Mouse (Mus musculus) hindbrain, embryonic 14.5 days (tissue): ENCODE data around the gene Cited4. TPM values are rescaled to one million over a fixed set of nuclear protein-coding genes. Genes with fewer than 3 reads are reported as not detected.

ENCODE experiments used
- ATAC-seq: fragments of 200-750 bp; cut with Nextera tagmentation; 2 replicates; pipeline ENCODE4 v1.8.0; 2017; ENCODE audit warnings: moderate number of reproducible peaks, mild to moderate bottlenecking, moderate TSS enrichment, moderate library complexity; ENCODE audit not compliant: low FRiP score
- DNase-seq: peaks from one replicate; pipeline ENCODE4 v3.0.0-alpha.2; 2015; ENCODE audit warnings: low spot score
- H3K27ac ChIP-seq: fragments of 300-500 bp; sonication (generic); 2 replicates; pipeline ENCODE4 v1.5.1; 2014; ENCODE audit warnings: mild to moderate bottlenecking, moderate library complexity
- H3K27me3 ChIP-seq: fragments of 300-500 bp; sonication (generic); 2 replicates; pipeline ENCODE4 v1.6.1; 2014; ENCODE audit warnings: mild to moderate bottlenecking, low read length, mixed read lengths; ENCODE audit not compliant: control insufficient read depth, insufficient read depth
- H3K36me3 ChIP-seq: fragments of 300-500 bp; sonication (generic); replicated peaks from 2 replicates; pipeline ENCODE4 v1.6.1; 2014; ENCODE audit not compliant: control insufficient read depth, insufficient read depth
- H3K4me1 ChIP-seq: fragments of 300-500 bp; sonication (generic); replicated peaks from 2 replicates; pipeline ENCODE4 v1.6.1; 2014; ENCODE audit warnings: antibody characterized with exemption, low read length, mixed read lengths; ENCODE audit not compliant: control insufficient read depth, insufficient read depth
- H3K4me2 ChIP-seq: fragments of 300-500 bp; sonication (generic); replicated peaks from 2 replicates; pipeline ENCODE4 v1.6.1; 2014; ENCODE audit warnings: mild to moderate bottlenecking, moderate library complexity
- H3K4me3 ChIP-seq: fragments of 300-500 bp; sonication (generic); replicated peaks from 2 replicates; pipeline ENCODE4 v1.5.1; 2014; ENCODE audit warnings: mild to moderate bottlenecking, low read length
- H3K9ac ChIP-seq: fragments of 300-500 bp; sonication (generic); 2 replicates; pipeline ENCODE4 v1.6.1; 2014
- H3K9me3 ChIP-seq: fragments of 300-500 bp; sonication (generic); 2 replicates; pipeline ENCODE4 v1.6.1; 2016; ENCODE audit warnings: low read length; ENCODE audit not compliant: control insufficient read depth
- WGBS: fragments of 180-500 bp; shearing (Covaris S2); extraction: QIAGEN DNeasy Blood & Tissue Kit; methylation state at CpG from one replicate; pipeline ENCODE4 v1.1.7; 2014; 5-methylcytosine and 5-hydroxymethylcytosine counted together
- polyA plus RNA-seq: library from polyadenylated mRNA; unstranded; fragments of >200 nt; fragmentation: Nextera tagmentation; extraction: Ambion mirVana; gene quantifications from 2 replicates; pipeline ENCODE4 v1.2.1, GENCODE M21; 2014

Cited4 gene
- polyA plus RNA-seq, 1 experiment from 2014 or later: 1.9 TPM

DNA sequence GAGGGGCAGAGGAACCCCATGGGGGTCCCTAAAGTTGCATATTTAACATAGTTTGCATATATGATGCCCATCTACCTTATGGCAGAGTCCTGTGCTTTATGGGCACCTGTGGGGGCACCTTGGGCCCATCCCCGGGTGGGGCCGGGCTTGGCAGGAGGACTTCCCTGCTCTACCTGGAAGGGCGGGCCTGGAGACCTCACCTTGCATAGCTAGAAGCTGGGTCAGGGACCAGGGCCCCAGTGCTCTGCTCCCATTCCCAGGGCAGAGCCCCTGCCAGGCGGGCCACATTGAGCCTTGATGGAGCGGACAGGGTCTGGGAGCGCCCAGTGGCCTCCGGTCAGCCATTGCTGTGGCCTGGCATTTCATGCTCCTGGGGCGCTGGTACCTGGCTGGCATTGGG, 31.0 kb downstream of the Cited4 start:
- H3K36me3 ChIP-seq: no peaks in the 10 kb centered on the region
- no peak overlapping the region for H3K27ac ChIP-seq
- H3K9ac ChIP-seq: no peak overlapping the region
- 89% methylated on average over 8 of the region's 8 CpGs for WGBS
- H3K9me3 ChIP-seq: no peaks in the 10 kb centered on the region
- no peak for DNase-seq
- H3K4me3 ChIP-seq: no peak overlapping the region
- H3K27me3 ChIP-seq: peaks cover 23% of the 10 kb centered on the region
- no peak overlapping the region for H3K4me2 ChIP-seq
- no peaks in the 10 kb centered on the region for H3K4me1 ChIP-seq
- no peak for ATAC-seq

DNA sequence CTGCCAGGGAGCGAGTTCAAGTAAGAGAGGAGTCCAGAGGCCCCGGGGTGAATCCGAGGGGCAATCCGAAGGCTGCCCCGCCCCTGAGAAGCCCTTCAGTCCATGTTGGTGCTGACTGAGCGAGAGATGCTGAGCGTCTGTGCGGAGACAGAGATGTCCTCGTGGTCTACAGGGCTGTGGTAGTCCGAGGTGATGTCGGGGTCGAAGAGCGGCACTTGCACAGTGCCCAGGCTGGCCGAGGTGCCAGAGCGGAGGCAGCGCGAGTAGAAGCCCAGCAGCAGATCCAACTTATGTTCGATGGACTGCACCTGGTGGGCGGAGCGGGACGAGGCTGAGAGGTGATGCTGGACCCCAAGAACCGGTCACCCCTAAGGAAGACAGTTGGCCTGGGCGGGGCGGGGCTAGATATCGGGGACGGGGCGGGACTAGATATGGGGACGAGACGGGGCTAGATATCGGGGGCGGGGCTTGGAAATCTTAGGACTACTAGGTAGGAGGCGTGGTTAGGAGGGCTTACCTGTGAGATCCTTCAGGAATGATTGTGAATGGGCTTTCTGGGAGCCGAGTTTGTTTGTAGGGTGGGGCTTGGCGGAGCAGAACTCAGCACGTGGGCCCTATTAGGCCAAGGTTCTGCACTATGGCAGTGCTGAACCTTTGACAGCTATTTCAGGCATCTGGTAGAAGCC, 31.6 kb downstream of the Cited4 start:
- peaks cover 23% of the 10 kb centered on the region for H3K27me3 ChIP-seq
- no peaks in the 10 kb centered on the region for H3K36me3 ChIP-seq
- no peak overlapping the region for H3K9ac ChIP-seq
- H3K27ac ChIP-seq: no peak overlapping the region
- ATAC-seq: no peak
- no peak for DNase-seq
- no peak overlapping the region for H3K4me2 ChIP-seq
- no peak overlapping the region for H3K4me3 ChIP-seq
- 21% methylated on average over 35 of the region's 35 CpGs for WGBS
- H3K9me3 ChIP-seq: no peaks in the 10 kb centered on the region
- no peaks in the 10 kb centered on the region for H3K4me1 ChIP-seq

DNA sequence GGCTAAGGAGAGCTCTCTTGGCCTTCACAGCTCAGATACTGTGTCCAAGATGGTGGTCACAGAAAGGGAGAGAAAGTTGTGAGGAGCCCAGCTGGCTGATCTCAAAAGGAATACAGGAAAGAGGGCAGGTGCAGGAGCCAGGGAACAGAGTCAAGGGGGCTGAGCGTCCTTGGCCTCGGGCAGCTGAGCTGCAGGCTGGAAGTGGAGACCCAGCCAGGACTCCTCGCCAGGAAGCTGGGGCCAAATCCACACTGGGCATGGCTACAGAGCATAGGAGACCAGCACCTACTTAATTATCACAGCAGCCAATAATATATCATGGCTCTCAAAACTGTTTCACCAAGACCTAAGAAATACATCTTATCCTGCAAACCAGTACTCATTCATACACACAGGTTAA, 34.8 kb downstream of the Cited4 start:
- H3K36me3 ChIP-seq: no peaks in the 10 kb centered on the region
- H3K4me1 ChIP-seq: no peaks in the 10 kb centered on the region
- H3K4me3 ChIP-seq: no peak overlapping the region
- no peaks in the 10 kb centered on the region for H3K9me3 ChIP-seq
- 70% methylated on average over 3 of the region's 3 CpGs for WGBS
- peaks cover 23% of the 10 kb centered on the region for H3K27me3 ChIP-seq
- H3K9ac ChIP-seq: no peak overlapping the region
- no peak for DNase-seq
- no peak for ATAC-seq
- H3K4me2 ChIP-seq: no peak overlapping the region
- H3K27ac ChIP-seq: no peak overlapping the region

DNA sequence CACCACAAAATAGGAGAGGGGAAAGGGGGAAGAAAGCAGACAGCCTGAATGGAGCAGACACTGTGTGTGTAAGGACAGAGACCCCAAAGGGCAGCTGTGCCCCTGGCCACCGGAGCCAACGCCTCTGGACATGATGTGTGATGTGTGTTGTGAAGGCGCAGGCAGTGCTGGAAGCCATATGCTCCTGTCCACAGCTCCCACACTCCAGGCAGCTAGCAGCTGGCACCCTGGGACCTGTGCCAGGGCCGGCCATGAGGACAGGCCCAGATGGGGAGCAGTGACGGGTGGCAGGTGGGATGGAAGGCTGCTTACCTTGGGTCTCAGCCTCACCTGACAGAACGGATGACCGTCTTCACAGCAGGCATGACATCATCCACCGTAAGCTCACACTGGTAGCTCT, 35.7 kb downstream of the Cited4 start:
- no peak overlapping the region for H3K4me2 ChIP-seq
- H3K36me3 ChIP-seq: no peaks in the 10 kb centered on the region
- H3K27ac ChIP-seq: no peak overlapping the region
- H3K9ac ChIP-seq: no peak overlapping the region
- no peaks in the 10 kb centered on the region for H3K4me1 ChIP-seq
- H3K27me3 ChIP-seq: peaks cover 22% of the 10 kb centered on the region
- 73% methylated on average over 8 of the region's 8 CpGs for WGBS
- ATAC-seq (no peak), DNase-seq (no peak)
- H3K4me3 ChIP-seq: no peak overlapping the region
- H3K9me3 ChIP-seq: no peaks in the 10 kb centered on the region

DNA sequence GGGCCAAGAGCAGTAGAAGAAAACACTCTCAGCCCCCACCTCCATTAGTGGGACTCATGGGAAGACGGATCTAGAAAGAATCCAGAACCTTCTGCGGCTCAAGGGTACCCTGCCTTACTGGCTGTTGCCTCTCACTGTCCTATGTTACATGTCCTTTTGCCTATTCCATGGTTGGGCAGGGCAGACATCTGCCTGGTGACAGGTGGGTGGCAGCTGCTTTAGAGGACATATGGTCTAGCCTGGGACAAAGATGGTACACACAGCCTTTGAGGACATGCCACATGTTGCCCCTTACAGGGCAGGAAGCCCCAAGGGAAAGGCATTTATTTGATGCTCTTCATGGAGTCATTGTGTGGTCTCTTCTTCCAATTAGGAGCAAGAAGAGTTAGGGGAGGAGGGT, 36.1 kb downstream of the Cited4 start:
- no peak overlapping the region for H3K4me3 ChIP-seq
- no peak for ATAC-seq
- 89% methylated on average over 2 of the region's 2 CpGs for WGBS
- no peaks in the 10 kb centered on the region for H3K36me3 ChIP-seq
- H3K27ac ChIP-seq: no peak overlapping the region
- no peak overlapping the region for H3K4me2 ChIP-seq
- peaks cover 17% of the 10 kb centered on the region for H3K27me3 ChIP-seq
- DNase-seq: no peak
- no peaks in the 10 kb centered on the region for H3K9me3 ChIP-seq
- H3K4me1 ChIP-seq: no peaks in the 10 kb centered on the region
- H3K9ac ChIP-seq: no peak overlapping the region

DNA sequence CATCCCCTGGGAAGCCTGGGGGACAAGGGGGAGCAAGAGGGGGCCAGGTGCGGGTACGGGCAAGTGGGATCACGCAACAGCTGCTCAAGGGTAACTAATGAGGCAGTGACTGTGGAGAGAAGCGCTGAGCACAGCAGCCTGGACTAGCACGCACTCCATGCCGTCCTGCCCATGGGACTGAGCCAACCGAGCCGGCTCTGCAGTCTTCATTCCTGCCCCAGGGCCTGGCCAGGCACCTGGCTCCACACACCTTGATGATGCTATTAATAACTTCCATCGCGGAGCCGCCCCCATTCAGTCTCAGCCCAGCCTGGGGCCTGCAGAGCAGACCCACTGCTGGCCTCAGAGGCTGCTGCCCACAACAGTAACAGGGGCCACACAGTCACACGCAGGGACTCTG, 45.9 kb downstream of the Cited4 start:
- no peak for ATAC-seq
- no peak overlapping the region for H3K4me3 ChIP-seq
- WGBS: 65% methylated on average over 12 of the region's 12 CpGs
- no peak overlapping the region for H3K9ac ChIP-seq
- peaks cover 2% of the 10 kb centered on the region; the same call in 1 of the 2 replicates for H3K27me3 ChIP-seq
- H3K36me3 ChIP-seq: no peaks in the 10 kb centered on the region
- H3K4me2 ChIP-seq: no peak overlapping the region
- peaks cover 24% of the 10 kb centered on the region for H3K4me1 ChIP-seq
- H3K27ac ChIP-seq: no peak overlapping the region
- DNase-seq: no peak
- no peaks in the 10 kb centered on the region for H3K9me3 ChIP-seq

DNA sequence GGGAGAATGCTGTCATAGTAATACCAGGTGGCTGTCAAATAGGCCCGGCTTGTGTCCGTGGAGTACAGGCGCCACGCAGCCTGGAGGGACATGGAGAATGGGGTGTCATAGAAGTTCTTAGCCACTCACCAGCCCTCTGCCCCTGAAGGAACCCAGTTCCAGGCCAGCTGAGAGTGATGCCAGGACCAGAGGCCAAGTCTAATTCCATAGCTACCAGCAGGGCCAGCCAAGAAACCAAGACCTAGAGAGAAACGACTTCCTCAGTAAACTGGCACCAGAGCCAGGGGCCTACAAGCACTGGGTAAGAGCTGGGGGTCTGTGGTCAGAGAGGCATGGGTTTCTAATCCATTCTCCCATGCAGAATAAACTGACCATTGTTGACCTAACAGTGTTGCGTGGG, 46.6 kb downstream of the Cited4 start:
- Histone ChIP-seq H3K27ac (no peak overlapping the region), H3K9me3 (no peaks in the 10 kb centered on the region), H3K4me1 (peaks cover 24% of the 10 kb centered on the region), H3K27me3 (peaks cover 4% of the 10 kb centered on the region; the same call in 1 of the 2 replicates), H3K4me3 (no peak overlapping the region), H3K9ac (no peak overlapping the region), H3K36me3 (no peaks in the 10 kb centered on the region), H3K4me2 (no peak overlapping the region)
- 90% methylated on average over 6 of the region's 6 CpGs for WGBS
- no peak for ATAC-seq
- DNase-seq: no peak

DNA sequence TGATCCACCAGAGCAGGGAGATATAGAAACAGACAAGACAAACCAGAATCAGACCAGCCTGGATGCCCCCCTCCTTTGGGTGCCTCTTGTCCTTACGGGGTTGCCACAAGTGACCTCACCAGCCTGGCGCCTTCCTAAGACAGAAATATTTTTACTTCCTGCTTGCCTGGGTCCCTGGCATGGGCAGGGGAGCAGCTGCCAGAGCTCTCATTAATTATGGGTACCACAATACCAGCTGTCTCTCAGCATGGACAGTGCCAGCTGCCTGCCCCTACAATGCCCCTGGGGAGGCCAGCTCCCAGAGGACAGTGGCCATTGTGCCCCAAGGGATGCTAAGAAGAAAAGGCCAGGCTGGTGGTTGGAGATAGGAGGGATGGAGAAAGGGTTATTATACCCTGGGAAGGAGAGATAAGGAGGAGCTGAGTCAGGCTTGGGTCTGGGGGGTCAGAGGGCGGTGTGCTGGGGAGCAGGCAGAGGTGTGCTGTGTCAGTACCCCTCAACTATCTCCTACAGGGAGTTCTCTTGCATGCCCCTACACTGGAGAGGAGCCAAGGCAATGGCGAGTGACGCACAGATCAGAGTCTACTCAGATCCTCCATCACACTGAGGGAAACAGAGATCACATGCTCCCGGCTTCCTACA, 47.6 kb downstream of the Cited4 start:
- Histone ChIP-seq H3K36me3 (no peaks in the 10 kb centered on the region), H3K9me3 (no peaks in the 10 kb centered on the region), H3K27ac (no peak overlapping the region), H3K9ac (no peak overlapping the region), H3K4me3 (no peak overlapping the region), H3K4me1 (peaks cover 24% of the 10 kb centered on the region), H3K27me3 (peaks cover 4% of the 10 kb centered on the region; the same call in 1 of the 2 replicates), H3K4me2 (no peak overlapping the region)
- DNase-seq (no peak), ATAC-seq (no peak)
- 65% methylated on average over 6 of the region's 6 CpGs for WGBS

DNA sequence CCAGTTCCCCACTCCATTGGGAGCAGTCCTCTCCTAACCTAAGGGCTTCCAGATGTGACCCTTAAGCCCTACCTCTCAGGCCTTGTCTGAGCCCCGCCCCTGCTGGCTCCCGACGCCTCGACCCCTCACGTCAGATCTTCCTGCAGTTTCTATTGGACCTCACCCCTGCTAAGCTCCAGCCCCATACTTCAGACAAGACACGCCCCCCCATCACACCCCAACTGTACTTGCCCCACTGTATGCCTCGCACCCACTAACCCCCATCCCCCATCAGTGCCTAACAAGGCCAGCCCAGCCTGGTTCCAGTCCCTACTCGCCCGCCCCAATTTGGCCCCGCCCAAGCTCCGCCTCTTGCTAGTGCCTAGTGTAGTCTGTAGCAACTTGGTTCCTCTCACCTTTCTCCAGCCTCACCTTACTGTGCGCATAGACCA, 49.8 kb downstream of the Cited4 start:
- peak; percentile 51 for DNase-seq
- peaks cover 24% of the 10 kb centered on the region for H3K4me1 ChIP-seq
- H3K9ac ChIP-seq: peak overlapping the region; percentile 31
- ATAC-seq: peak; percentile 78
- H3K27ac ChIP-seq: no peak overlapping the region
- peaks cover 4% of the 10 kb centered on the region; the same call in 1 of the 2 replicates for H3K27me3 ChIP-seq
- 3% methylated on average over 12 of the region's 12 CpGs for WGBS
- H3K4me3 ChIP-seq: peak overlapping the region; percentile 25
- H3K36me3 ChIP-seq: no peaks in the 10 kb centered on the region
- H3K4me2 ChIP-seq: peak overlapping the region; percentile 57
- no peaks in the 10 kb centered on the region for H3K9me3 ChIP-seq
